Mouse (Mus musculus): ENCODE results near the gene Fam84a.
A peak's percentile ranks its signal among the peaks of the same experiment; 100 is the strongest.

The Fam84a gene

GRCm38 (mm10) chr12:14151921-14152320 lies at the start of gene Fam84a:
Fam84a (minus strand) TSS chr12:14152054.
- peak; percentile 74 for DNase-seq (ENCODE audit: extremely low read depth, low read depth, low spot score)

GRCm38 (mm10) chr12:14195479-14195878 lies 43.6 kb upstream of the Fam84a start:
- DNase-seq (ENCODE audit: extremely low read depth, low read depth, low spot score): no peak

- no peak for DNase-seq (ENCODE audit: extremely low read depth, low read depth, low spot score)
Observed at GRCm38 (mm10) chr12:14186689-14187195, 34.9 kb upstream of the Fam84a start.

GRCm38 (mm10) chr12:14165713-14166112 lies 13.9 kb upstream of the Fam84a start:
- DNase-seq (ENCODE audit: extremely low read depth, low read depth, low spot score): no peak

GRCm38 (mm10) chr12:14164936-14165335 lies 13.1 kb upstream of the Fam84a start:
- DNase-seq (ENCODE audit: extremely low read depth, low read depth, low spot score): no peak

GRCm38 (mm10) chr12:14152426-14152825 lies 572 bp upstream of the Fam84a start:
- no peak for DNase-seq (ENCODE audit: extremely low read depth, low read depth, low spot score)

GRCm38 (mm10) chr12:14150936-14151631 lies 770 bp downstream of the Fam84a start:
- no peak for DNase-seq (ENCODE audit: extremely low read depth, low read depth, low spot score)

GRCm38 (mm10) chr12:14150568-14150909 lies 1.3 kb downstream of the Fam84a start:
- DNase-seq (ENCODE audit: extremely low read depth, low read depth, low spot score): no peak

GRCm38 (mm10) chr12:14149843-14150567 lies 1.8 kb downstream of the Fam84a start:
- DNase-seq (ENCODE audit: extremely low read depth, low read depth, low spot score): no peak

- no peak for DNase-seq (ENCODE audit: extremely low read depth, low read depth, low spot score)
Observed at GRCm38 (mm10) chr12:14149022-14149842, 2.6 kb downstream of the Fam84a start.

GRCm38 (mm10) chr12:14137046-14137445 lies 14.8 kb downstream of the Fam84a start:
- DNase-seq (ENCODE audit: extremely low read depth, low read depth, low spot score): no peak

GRCm38 (mm10) chr12:14114730-14115129 lies 37.1 kb downstream of the Fam84a start:
- peak; percentile 10 for DNase-seq (ENCODE audit: extremely low read depth, low read depth, low spot score)

- DNase-seq (ENCODE audit: extremely low read depth, low read depth, low spot score): no peak
Observed at GRCm38 (mm10) chr12:14096944-14097343, 54.9 kb downstream of the Fam84a start.

Measured in fat pad, adult 2 months (tissue).